Mouse (Mus musculus): ENCODE data around the gene Sycp2. TPM values are rescaled to one million over a fixed set of nuclear protein-coding genes. Genes with fewer than 3 reads are reported as not detected.

Sycp2 gene
- total RNA-seq, 2 experiments from 2014 or later: 0.25 to 0.47 TPM

DNA sequence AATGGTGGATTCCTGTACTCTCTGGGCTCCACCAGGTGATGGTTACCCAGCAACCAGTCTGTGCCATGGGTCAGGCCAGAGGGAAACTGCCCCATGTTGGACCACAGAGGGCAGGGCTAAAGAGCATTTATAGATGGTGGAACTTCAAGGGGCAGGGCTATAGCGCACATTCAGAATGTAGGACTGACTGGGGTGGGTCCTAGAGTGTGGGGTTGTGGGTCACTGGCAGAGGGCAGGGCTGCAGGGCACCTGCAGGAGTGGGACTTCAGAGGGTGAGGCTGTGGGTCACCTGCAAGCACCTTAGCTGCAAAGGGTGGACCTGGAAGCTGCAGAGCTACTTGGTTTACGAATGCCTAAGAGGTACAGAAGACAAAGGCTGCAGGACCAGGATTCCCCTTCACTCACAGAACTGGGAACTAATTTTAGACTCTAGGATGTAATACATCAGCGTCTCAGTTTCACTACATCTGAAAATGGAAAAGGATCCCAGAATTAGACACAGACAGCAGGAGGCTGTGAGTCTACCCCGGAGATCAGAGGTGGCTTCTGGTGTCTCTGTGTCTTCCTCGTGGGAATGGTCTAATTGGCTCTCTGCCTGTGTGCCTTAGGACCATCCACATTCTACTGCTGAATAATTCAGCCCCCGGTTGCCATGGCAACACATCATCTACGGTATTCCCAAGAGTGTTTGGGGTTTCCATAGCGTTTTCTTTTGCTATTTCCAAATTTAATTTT is 103.9 kb downstream of the Sycp2 start:
- no peak for DNase-seq (ENCODE audit: low spot score in 2 of 2)

Other genes starting within 250 kb of the Sycp2 start
- gene Ppp1r3d, start 6.8 kb upstream of the Sycp2 start, total RNA-seq (2021): 10 to 100 TPM; 16.6 to 20.3 TPM
- gene Fam217b, start 6.8 kb upstream of the Sycp2 start, total RNA-seq (2021): 1 to 10 TPM; 8.9 to 9.4 TPM
- not detected for gene Cdh26, start 22.8 kb upstream of the Sycp2 start, total RNA-seq (2021)